Comparison of ENCODE assay signal across 22 mouse cellular contexts in the genomic region with DNA sequence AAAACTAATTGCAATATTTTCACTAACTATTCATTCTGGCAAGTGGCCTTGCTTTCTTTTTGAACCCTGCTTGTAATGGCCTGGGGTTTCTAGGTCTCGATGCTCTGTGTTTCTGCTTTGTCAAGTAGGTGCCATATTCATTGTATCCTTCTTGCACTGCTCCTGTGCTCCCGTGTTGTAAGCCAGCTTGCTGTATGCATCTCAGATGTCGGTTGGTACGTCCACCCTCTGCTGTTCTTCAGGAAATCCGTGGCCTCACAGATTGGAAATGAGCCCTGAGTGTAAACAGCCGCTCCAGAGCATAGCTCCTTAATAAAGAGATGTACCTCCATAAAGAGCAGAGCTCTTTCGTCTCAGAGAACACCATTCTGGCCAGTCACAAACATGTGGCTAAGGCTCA. TPM values are rescaled to one million over a fixed set of nuclear protein-coding genes. Genes with fewer than 3 reads are reported as not detected.
DNase-seq lines count a peak whose midpoint lies in the region; ATAC-seq lines count a peak whose summit lies in the region.
"Had no signal": no experiment of that assay in that cellular context is flagged by ENCODE, and none has a peak within 500 bp of the region (broad histone marks: within the 10 kb centered on the region; RNA-seq: fewer than 3 reads in every experiment).

No protein-coding gene starts in this region.

- H3K4me3 ChIP-seq in embryonic facial prominence, embryonic 10.5 days: no peak overlapping the region
- H3K4me3 ChIP-seq in limb, embryonic 10.5 days: peak overlapping the region; percentile 80
- peak overlapping the region; percentile 42 for H3K4me3 ChIP-seq in neural tube, embryonic 12.5 days
- no peak overlapping the region for H3K4me3 ChIP-seq in liver, embryonic 11.5 days (ENCODE audit: low read depth, low read length)
- H3K4me3 ChIP-seq: embryonic facial prominence, embryonic 13.5 days; heart, embryonic 10.5 days; hindbrain, embryonic 15.5 days; megakaryocyte, embryonic 14.5 days had no signal

- H3K9ac ChIP-seq in neural tube, embryonic 12.5 days: peak overlapping the region; percentile 70
- H3K9ac ChIP-seq in liver, embryonic 11.5 days (ENCODE audit: low read depth, low read length): no peak overlapping the region
- H3K9ac ChIP-seq: embryonic facial prominence, embryonic 13.5 days; forebrain, postnatal 0 days; hindbrain, embryonic 15.5 days; liver, postnatal 0 days had no signal

- DNase-seq in kidney, adult 18-20 months: peak; percentile 31
- no peak for DNase-seq in kidney, adult 9 months
- peak; percentile 22 for DNase-seq in embryonic facial prominence, embryonic 10.5 days (ENCODE audit: low spot score)
- peak; percentile 35 for DNase-seq in limb, embryonic 10.5 days (ENCODE audit: low spot score)
- no peak for DNase-seq in liver, embryonic 11.5 days (ENCODE audit: low spot score)
- DNase-seq: cerebellum, adult 8-10 months; forebrain, postnatal 0 days; gastrocnemius, postnatal 25 days; heart, postnatal 10 days; left cerebral cortex, postnatal 4 days; liver, postnatal 0 days; lung, postnatal 14 days had no signal

- no peak for ATAC-seq in neural tube, embryonic 12.5 days (ENCODE audit: low FRiP score, low read depth)
- no peak for ATAC-seq in liver, embryonic 11.5 days (replicated peaks; ENCODE audit: low FRiP score)
- no peak for ATAC-seq in inflammation-experienced regulatory T-cells, adult 6 months
- ATAC-seq: activated CD4-positive, CD25-positive, alpha-beta regulatory T cell, adult 4 months; forebrain, postnatal 0 days; liver, postnatal 0 days; midbrain, embryonic 16.5 days; Patski had no signal

- peak overlapping the region; percentile 96 for H3K4me2 ChIP-seq in neural tube, embryonic 12.5 days (replicated peaks)
- H3K4me2 ChIP-seq in liver, embryonic 11.5 days: no peak overlapping the region
- H3K4me2 ChIP-seq: embryonic facial prominence, embryonic 13.5 days; hindbrain, embryonic 15.5 days had no signal

- 5% methylated on average over 7 of the region's 7 CpGs for WGBS in embryonic facial prominence, embryonic 10.5 days
- 4% methylated on average over 7 of the region's 7 CpGs for WGBS in limb, embryonic 10.5 days
- 8% methylated on average over 7 of the region's 7 CpGs for WGBS in neural tube, embryonic 12.5 days
- WGBS in liver, embryonic 11.5 days: 24% methylated on average over 7 of the region's 7 CpGs

- peaks cover 100% of the 10 kb centered on the region for H3K27me3 ChIP-seq in embryonic facial prominence, embryonic 10.5 days (replicated peaks; ENCODE audit: low read depth, poor library complexity, severe bottlenecking)
- peaks cover 45% of the 10 kb centered on the region for H3K27me3 ChIP-seq in limb, embryonic 10.5 days (ENCODE audit: low read depth, poor library complexity, severe bottlenecking)
- H3K27me3 ChIP-seq in neural tube, embryonic 12.5 days (replicated peaks): no peaks in the 10 kb centered on the region
- H3K27me3 ChIP-seq in liver, embryonic 11.5 days (replicated peaks; ENCODE audit: control insufficient read depth, insufficient read depth, low read length): peaks cover 99% of the 10 kb centered on the region

- H3K9me3 ChIP-seq in embryonic facial prominence, embryonic 10.5 days: no peaks in the 10 kb centered on the region
- no peaks in the 10 kb centered on the region for H3K9me3 ChIP-seq in limb, embryonic 10.5 days (replicated peaks)
- H3K9me3 ChIP-seq in neural tube, embryonic 12.5 days: no peaks in the 10 kb centered on the region
- H3K9me3 ChIP-seq in liver, embryonic 11.5 days (ENCODE audit: control insufficient read depth, low read length): no peaks in the 10 kb centered on the region
- H3K9me3 ChIP-seq: embryonic facial prominence, embryonic 13.5 days; heart, embryonic 10.5 days; hindbrain, embryonic 15.5 days; megakaryocyte, embryonic 14.5 days had no signal

- H3K4me1 ChIP-seq in embryonic facial prominence, embryonic 10.5 days: peaks cover 19% of the 10 kb centered on the region
- H3K4me1 ChIP-seq in limb, embryonic 10.5 days: peaks cover 75% of the 10 kb centered on the region
- H3K4me1 ChIP-seq in neural tube, embryonic 12.5 days: peaks cover 44% of the 10 kb centered on the region
- peaks cover 10% of the 10 kb centered on the region; the same call in 1 of the 2 replicates for H3K4me1 ChIP-seq in liver, embryonic 11.5 days (replicated peaks; ENCODE audit: control insufficient read depth, insufficient read depth, low read length)

- no peaks in the 10 kb centered on the region for H3K36me3 ChIP-seq in embryonic facial prominence, embryonic 10.5 days (replicated peaks)
- peaks cover 3% of the 10 kb centered on the region; the same call in 1 of the 2 replicates for H3K36me3 ChIP-seq in limb, embryonic 10.5 days
- no peaks in the 10 kb centered on the region for H3K36me3 ChIP-seq in neural tube, embryonic 12.5 days
- H3K36me3 ChIP-seq in liver, embryonic 11.5 days (ENCODE audit: control insufficient read depth, insufficient read depth, low read length): no peaks in the 10 kb centered on the region
- H3K36me3 ChIP-seq: embryonic facial prominence, embryonic 13.5 days; heart, embryonic 10.5 days; hindbrain, embryonic 15.5 days had no signal

- no peak overlapping the region for H3K27ac ChIP-seq in embryonic facial prominence, embryonic 10.5 days (replicated peaks)
- peak overlapping the region; percentile 99 for H3K27ac ChIP-seq in limb, embryonic 10.5 days
- peak overlapping the region; percentile 38; the same call in 1 of the 2 replicates for H3K27ac ChIP-seq in neural tube, embryonic 12.5 days
- no peak overlapping the region for H3K27ac ChIP-seq in liver, embryonic 11.5 days (ENCODE audit: low read depth, low read length)
- H3K27ac ChIP-seq: embryonic facial prominence, embryonic 13.5 days; heart, embryonic 10.5 days; hindbrain, embryonic 15.5 days had no signal

RNA-seq across cellular contexts. Expression of gene Hoxd8, which starts 3.2 kb away (rescaled TPM):
- polyA plus RNA-seq in embryonic facial prominence, embryonic 10.5 days (2016; fragmentation: Nextera tagmentation; extraction: Ambion mirVana): not detected in 2 replicates
- 11.6 and 17.4 TPM in 2 replicates for polyA plus RNA-seq in limb, embryonic 10.5 days (2016; fragmentation: Nextera tagmentation; extraction: Ambion mirVana)
- polyA plus RNA-seq in neural tube, embryonic 12.5 days (2016; fragmentation: Nextera tagmentation; extraction: Ambion mirVana): 20.8 and 21.4 TPM in 2 replicates
- 0.82 and 1.2 TPM in 2 replicates for polyA plus RNA-seq in liver, embryonic 11.5 days (2014; fragmentation: Nextera tagmentation; extraction: Ambion mirVana)
- not detected for polyA plus RNA-seq in inflammation-experienced regulatory T-cells, adult 6 months (2017; shearing (Covaris generic))
- polyA plus RNA-seq: activated CD4-positive, CD25-positive, alpha-beta regulatory T cell, adult 4 months; liver, postnatal 0 days; midbrain, embryonic 16.5 days had no signal

RNA-seq across cellular contexts. Expression of gene Hoxd3, which starts 4.1 kb away (rescaled TPM):
- polyA plus RNA-seq in embryonic facial prominence, embryonic 10.5 days (2016; fragmentation: Nextera tagmentation; extraction: Ambion mirVana): 1.7 and 6.9 TPM in 2 replicates
- polyA plus RNA-seq in limb, embryonic 10.5 days (2016; fragmentation: Nextera tagmentation; extraction: Ambion mirVana): 1.4 and 3.0 TPM in 2 replicates
- polyA plus RNA-seq in neural tube, embryonic 12.5 days (2016; fragmentation: Nextera tagmentation; extraction: Ambion mirVana): 55.9 and 68.9 TPM in 2 replicates
- polyA plus RNA-seq in liver, embryonic 11.5 days (2014; fragmentation: Nextera tagmentation; extraction: Ambion mirVana): 0.47 and 0.87 TPM in 2 replicates
- not detected for polyA plus RNA-seq in inflammation-experienced regulatory T-cells, adult 6 months (2017; shearing (Covaris generic))
- polyA plus RNA-seq: activated CD4-positive, CD25-positive, alpha-beta regulatory T cell, adult 4 months; forebrain, postnatal 0 days; liver, postnatal 0 days; midbrain, embryonic 16.5 days had no signal

RNA-seq across cellular contexts. Expression of gene Hoxd4, which starts 4.1 kb away (rescaled TPM):
- polyA plus RNA-seq in embryonic facial prominence, embryonic 10.5 days (2016; fragmentation: Nextera tagmentation; extraction: Ambion mirVana): not detected in 2 replicates
- 1.2 and 2.3 TPM in 2 replicates for polyA plus RNA-seq in limb, embryonic 10.5 days (2016; fragmentation: Nextera tagmentation; extraction: Ambion mirVana)
- polyA plus RNA-seq in neural tube, embryonic 12.5 days (2016; fragmentation: Nextera tagmentation; extraction: Ambion mirVana): 14.2 and 16.0 TPM in 2 replicates
- polyA plus RNA-seq in liver, embryonic 11.5 days (2014; fragmentation: Nextera tagmentation; extraction: Ambion mirVana): 0.14 and 0.18 TPM in 2 replicates
- not detected for polyA plus RNA-seq in inflammation-experienced regulatory T-cells, adult 6 months (2017; shearing (Covaris generic))
- polyA plus RNA-seq: activated CD4-positive, CD25-positive, alpha-beta regulatory T cell, adult 4 months; embryonic facial prominence, embryonic 13.5 days; forebrain, postnatal 0 days; liver, postnatal 0 days; midbrain, embryonic 16.5 days; thymus, postnatal 0 days had no signal

RNA-seq across cellular contexts. Expression of gene Hoxd9, which starts 10.1 kb away (rescaled TPM):
- not detected in 2 replicates for polyA plus RNA-seq in embryonic facial prominence, embryonic 10.5 days (2016; fragmentation: Nextera tagmentation; extraction: Ambion mirVana)
- 38.0 and 52.3 TPM in 2 replicates for polyA plus RNA-seq in limb, embryonic 10.5 days (2016; fragmentation: Nextera tagmentation; extraction: Ambion mirVana)
- 34.4 and 36.8 TPM in 2 replicates for polyA plus RNA-seq in neural tube, embryonic 12.5 days (2016; fragmentation: Nextera tagmentation; extraction: Ambion mirVana)
- polyA plus RNA-seq in liver, embryonic 11.5 days (2014; fragmentation: Nextera tagmentation; extraction: Ambion mirVana): 0.10 and 0.22 TPM in 2 replicates
- polyA plus RNA-seq in inflammation-experienced regulatory T-cells, adult 6 months (2017; shearing (Covaris generic)): not detected
- polyA plus RNA-seq: activated CD4-positive, CD25-positive, alpha-beta regulatory T cell, adult 4 months; forebrain, postnatal 0 days; hindbrain, embryonic 15.5 days; liver, postnatal 0 days; midbrain, embryonic 16.5 days had no signal

RNA-seq across cellular contexts. Expression of gene Hoxd10, which starts 15.9 kb away (rescaled TPM):
- not detected in 2 replicates for polyA plus RNA-seq in embryonic facial prominence, embryonic 10.5 days (2016; fragmentation: Nextera tagmentation; extraction: Ambion mirVana)
- 51.1 and 68.0 TPM in 2 replicates for polyA plus RNA-seq in limb, embryonic 10.5 days (2016; fragmentation: Nextera tagmentation; extraction: Ambion mirVana)
- 48.9 and 49.0 TPM in 2 replicates for polyA plus RNA-seq in neural tube, embryonic 12.5 days (2016; fragmentation: Nextera tagmentation; extraction: Ambion mirVana)
- 0.09 and 0.30 TPM in 2 replicates for polyA plus RNA-seq in liver, embryonic 11.5 days (2014; fragmentation: Nextera tagmentation; extraction: Ambion mirVana)
- not detected for polyA plus RNA-seq in inflammation-experienced regulatory T-cells, adult 6 months (2017; shearing (Covaris generic))
- polyA plus RNA-seq: activated CD4-positive, CD25-positive, alpha-beta regulatory T cell, adult 4 months; forebrain, postnatal 0 days; hindbrain, embryonic 15.5 days; liver, postnatal 0 days; midbrain, embryonic 16.5 days had no signal

Comparison
In these comparisons a context has a peak if more than half of its experiments do, and no peak if none do; other contexts are left out.
1. DNase-seq: peak in kidney, adult 18-20 months (single experiment), embryonic facial prominence, embryonic 10.5 days (single experiment) and limb, embryonic 10.5 days (single experiment); none in kidney, adult 9 months (single experiment) and liver, embryonic 11.5 days (single experiment).
2. H3K27ac ChIP-seq: peak in limb, embryonic 10.5 days (single experiment) and neural tube, embryonic 12.5 days (single experiment); none in embryonic facial prominence, embryonic 10.5 days (single experiment) and liver, embryonic 11.5 days (single experiment).
3. H3K4me3 ChIP-seq: peak in limb, embryonic 10.5 days (single experiment) and neural tube, embryonic 12.5 days (single experiment); none in embryonic facial prominence, embryonic 10.5 days (single experiment) and liver, embryonic 11.5 days (single experiment).